Mouse (Mus musculus) adrenal gland, postnatal 36 days (tissue): Measurements from ENCODE around the gene Foxd4. TPM values are rescaled to one million over a fixed set of nuclear protein-coding genes. Genes with fewer than 3 reads are reported as not detected.

ENCODE experiments used
- DNase-seq, 2 experiments: peaks; one replicate each; pipeline ENCODE4 v3.0.0; 2021; ENCODE audit warnings: mixed read lengths in 1 of 2
- long read RNA-seq, 2 experiments: library from polyadenylated mRNA; stranded (forward); transcript quantifications; one replicate each; pipeline ENCODE4 v2.0.0; 2021; ENCODE audit warnings: borderline sequencing depth in 2 of 2
- total RNA-seq, 2 experiments: library from RNA; stranded (reverse); gene quantifications; 2 replicates each; pipeline ENCODE4 v1.2.3; 2021

Gene Foxd4
- total RNA-seq = not detected
- long read RNA-seq, experiment 1 = 0 reads
- long read RNA-seq, experiment 2 = 0 reads

GRCm38 (mm10) chr19:24900581-24901220 lies at the start of gene Foxd4:
Gene Foxd4, minus strand, starts transcription at chr19:24901197.
- no peak for DNase-seq

GRCm38 (mm10) chr19:24945521-24946262 lies 44.7 kb upstream of the Foxd4 start:
- no peak for DNase-seq

DNA sequence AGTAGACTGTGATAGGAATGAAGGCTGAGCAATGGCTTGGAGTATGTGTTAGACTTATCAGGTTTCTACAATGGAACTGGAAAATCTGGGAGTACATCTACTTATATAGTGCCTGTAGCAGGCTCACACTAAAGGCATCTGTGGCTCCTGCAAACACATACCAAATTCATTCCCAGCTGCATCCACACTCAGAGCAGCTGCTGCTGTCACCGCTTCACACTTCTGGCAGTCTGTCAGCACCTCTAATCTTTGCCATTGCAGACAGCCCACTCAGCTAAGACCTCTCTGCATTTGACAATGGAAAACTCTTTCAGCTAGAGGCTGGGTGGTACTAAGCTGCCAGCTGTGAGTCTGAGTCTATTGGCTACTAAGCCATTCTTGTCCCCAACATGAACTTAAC lies 36.1 kb upstream of the Foxd4 start:
- no peak for DNase-seq

- DNase-seq = no peak
Observed at GRCm38 (mm10) chr19:24929041-24929440, 28.0 kb upstream of the Foxd4 start.

DNA sequence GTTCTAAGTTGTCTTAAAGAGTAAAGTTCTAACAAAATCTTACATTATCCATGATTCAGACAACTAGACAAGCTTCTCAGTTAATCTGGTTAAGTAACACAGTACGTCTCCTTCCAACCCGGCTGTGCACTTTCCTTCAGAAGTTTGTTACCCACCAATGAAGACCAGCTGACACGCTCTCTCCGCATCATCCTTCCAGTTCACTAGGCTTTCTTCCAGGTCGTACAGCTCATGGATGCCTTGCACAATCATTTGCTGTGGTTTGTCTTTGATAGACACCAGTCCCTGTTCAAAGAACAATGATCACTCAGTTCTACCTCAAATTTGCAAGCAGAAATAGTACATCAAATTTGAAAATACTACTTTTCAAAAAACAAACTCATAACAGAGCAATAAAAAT lies 19.9 kb upstream of the Foxd4 start:
- DNase-seq = peak; percentile 16 to 34

GRCm38 (mm10) chr19:24908385-24909155 lies 7.6 kb upstream of the Foxd4 start:
- no peak for DNase-seq

- no peak for DNase-seq
Observed at GRCm38 (mm10) chr19:24907655-24908054, 6.7 kb upstream of the Foxd4 start.

- no peak for DNase-seq
Observed at GRCm38 (mm10) chr19:24902821-24903220, 1.8 kb upstream of the Foxd4 start.

- DNase-seq = no peak
Observed at GRCm38 (mm10) chr19:24902256-24902655, 1.3 kb upstream of the Foxd4 start.

GRCm38 (mm10) chr19:24901666-24902065 lies 669 bp upstream of the Foxd4 start:
- DNase-seq = no peak

GRCm38 (mm10) chr19:24899578-24900544 lies 1.1 kb downstream of the Foxd4 start:
- peak; percentile 11 to 29 for DNase-seq

DNA sequence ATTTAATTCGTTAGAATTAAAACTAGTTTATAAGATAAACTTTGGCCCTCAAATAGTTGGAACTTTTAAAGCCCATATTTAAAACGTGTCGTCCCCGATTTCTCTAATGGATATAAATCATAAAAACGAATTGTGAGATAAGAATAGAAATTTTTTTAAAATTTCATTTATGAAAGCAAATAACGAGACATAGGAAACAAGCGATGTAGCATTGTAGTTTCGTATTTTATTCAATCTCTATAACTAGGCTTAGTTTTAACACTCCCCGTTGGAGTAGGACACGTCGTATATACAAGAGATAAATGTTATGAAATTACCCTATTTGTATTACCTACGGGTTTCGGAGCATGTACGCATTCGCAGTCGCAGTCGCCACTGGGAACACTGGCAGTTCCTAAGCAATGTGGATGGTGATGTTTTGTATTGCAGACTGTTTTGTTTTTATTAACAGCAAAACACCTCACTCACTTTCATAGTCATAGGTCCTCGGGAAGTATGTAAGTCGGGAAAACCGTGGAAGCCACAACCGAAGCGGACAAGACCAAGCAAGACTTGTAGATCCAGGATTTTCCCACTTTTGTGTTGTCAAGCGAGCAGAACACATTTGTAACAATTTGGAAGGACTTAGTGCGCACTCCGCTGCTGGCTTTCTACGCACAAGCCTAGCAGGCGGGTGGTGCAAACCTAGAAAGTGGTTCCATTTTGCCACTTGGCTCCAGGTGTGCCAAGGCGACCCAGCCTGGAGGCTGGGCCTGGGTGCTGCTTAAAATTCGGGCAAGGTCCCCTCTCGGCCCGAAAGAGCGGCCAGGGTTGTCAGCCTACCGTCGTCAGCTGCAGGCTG lies 2.0 kb downstream of the Foxd4 start:
- no peak for DNase-seq

DNA sequence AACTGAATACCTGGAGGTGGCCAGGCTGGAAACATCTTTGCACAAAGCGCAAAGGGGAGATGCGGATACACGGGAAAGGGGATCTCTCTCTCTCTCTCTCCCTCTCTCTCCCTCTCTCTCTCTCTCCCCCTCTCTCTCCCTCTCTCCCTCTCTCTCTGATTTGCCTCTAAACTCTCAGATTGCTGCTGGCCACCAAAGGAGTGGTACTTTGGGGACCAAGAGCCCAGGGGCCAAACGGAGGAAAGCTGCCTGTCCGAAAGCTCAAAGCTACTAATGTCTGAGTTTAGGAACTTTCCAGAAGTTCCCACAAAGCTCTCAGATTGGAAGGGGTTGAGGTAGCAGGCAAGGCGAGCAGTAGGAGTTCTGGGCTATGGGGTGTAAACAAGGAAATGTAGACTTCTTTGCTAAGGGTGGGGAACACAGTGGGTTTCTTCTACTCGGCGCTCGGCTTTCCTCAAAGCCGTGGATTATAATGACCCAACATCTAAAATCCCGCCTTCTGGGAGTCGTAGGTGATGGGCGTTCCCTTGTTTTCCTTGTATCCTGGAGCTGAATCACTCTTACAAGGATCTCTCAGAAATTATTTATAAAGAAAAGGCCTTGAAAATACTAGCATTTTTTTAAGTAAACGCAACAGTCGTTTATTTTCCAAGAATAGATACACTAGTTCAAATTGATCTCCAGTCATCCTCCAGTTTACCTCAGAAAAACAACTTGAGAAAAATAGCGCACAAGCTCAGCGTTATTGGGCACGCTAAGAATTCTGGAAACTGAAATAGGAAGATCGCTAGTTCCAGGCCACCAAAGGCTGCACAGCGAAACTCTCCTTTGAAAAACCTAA lies 2.9 kb downstream of the Foxd4 start:
- no peak for DNase-seq

- DNase-seq = peak in 1 of 2 experiments; percentile 15
Observed at GRCm38 (mm10) chr19:24897006-24897895, 3.7 kb downstream of the Foxd4 start.

GRCm38 (mm10) chr19:24896536-24896935 lies 4.5 kb downstream of the Foxd4 start:
- DNase-seq = no peak

DNA sequence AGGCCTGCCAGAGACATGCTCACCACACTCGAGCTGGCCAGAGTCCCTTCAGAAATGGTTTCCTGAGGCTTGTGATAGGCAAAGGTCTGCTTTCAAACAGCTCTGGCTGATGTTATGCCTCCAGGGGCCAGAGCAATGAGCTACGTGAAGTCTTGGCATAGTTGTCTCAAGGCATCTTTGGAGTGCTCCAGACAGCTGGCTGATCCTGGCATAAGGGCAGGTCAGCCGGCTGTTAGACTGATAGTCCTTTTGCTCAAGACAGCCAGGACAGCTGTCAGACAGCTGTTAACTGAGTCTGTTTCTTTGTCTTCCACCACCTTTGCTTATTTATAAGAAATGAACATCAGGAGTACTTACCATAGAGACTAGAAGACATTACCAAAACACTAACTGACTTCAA lies 14.1 kb downstream of the Foxd4 start:
- DNase-seq = no peak

GRCm38 (mm10) chr19:24885504-24885903 lies 15.5 kb downstream of the Foxd4 start:
- peak in 1 of 2 experiments; percentile 63 for DNase-seq

- no peak for DNase-seq
Observed at GRCm38 (mm10) chr19:24881237-24881636, 19.8 kb downstream of the Foxd4 start.
